Mouse (Mus musculus): ENCODE results near the gene Dlx3. TPM values are rescaled to one million over a fixed set of nuclear protein-coding genes. Genes with fewer than 3 reads are reported as not detected.

The Dlx3 gene
- total RNA-seq, 2 experiments from 2014 or later = not detected

GRCm38 (mm10) chr11:95118505-95118904 lies 1.4 kb upstream of the Dlx3 start:
- intact Hi-C loops (cut with DNase I) = loop anchor here (2.0 kb wide), 1 partner anchor 402 kb away; no protein-coding TSS in a partner anchor

GRCm38 (mm10) chr11:95120633-95121020 lies 708 bp downstream of the Dlx3 start:
- intact Hi-C loops (cut with DNase I) = no loop called here

More at GRCm38 (mm10) chr11:95118505-95118904, 1.4 kb upstream of the Dlx3 start:
- peak; percentile 74 to 90 for DNase-seq

GRCm38 (mm10) chr11:95121161-95122099 lies 1.5 kb downstream of the Dlx3 start:
- intact Hi-C loops (cut with DNase I) = no loop called here
- DNase-seq = no peak

More at GRCm38 (mm10) chr11:95120633-95121020, 708 bp downstream of the Dlx3 start:
- no peak for DNase-seq

GRCm38 (mm10) chr11:95122100-95122489 lies 2.2 kb downstream of the Dlx3 start:
- no peak for DNase-seq
- intact Hi-C loops (cut with DNase I) = no loop called here

GRCm38 (mm10) chr11:95125366-95125948 lies 5.5 kb downstream of the Dlx3 start:
- no peak for DNase-seq
- intact Hi-C loops (cut with DNase I) = no loop called here

- DNase-seq = no peak
- intact Hi-C loops (cut with DNase I) = no loop called here
These were observed 6.6 kb downstream of the Dlx3 start for GRCm38 (mm10) chr11:95126272-95127245.

GRCm38 (mm10) chr11:95128359-95128758 lies 8.4 kb downstream of the Dlx3 start:
- intact Hi-C loops (cut with DNase I) = no loop called here
- DNase-seq = no peak

GRCm38 (mm10) chr11:95130668-95131252 lies 10.8 kb downstream of the Dlx3 start:
- no peak for DNase-seq
- intact Hi-C loops (cut with DNase I) = loop anchor here (5.0 kb wide), 1 partner anchor 72 kb away; no protein-coding TSS in a partner anchor

- no peak for DNase-seq
- intact Hi-C loops (cut with DNase I) = loop anchor here (5.0 kb wide), 1 partner anchor 69 kb away; no protein-coding TSS in a partner anchor
These were observed 13.4 kb downstream of the Dlx3 start for GRCm38 (mm10) chr11:95133321-95133720.

- no peak for DNase-seq
- intact Hi-C loops (cut with DNase I) = no loop called here
These were observed 17.4 kb downstream of the Dlx3 start for GRCm38 (mm10) chr11:95137281-95137680.

- intact Hi-C loops (cut with DNase I) = no loop called here
- no peak for DNase-seq
These were observed 20.0 kb downstream of the Dlx3 start for GRCm38 (mm10) chr11:95139871-95140270.

- intact Hi-C loops (cut with DNase I) = no loop called here
- no peak for DNase-seq
These were observed 22.3 kb downstream of the Dlx3 start for GRCm38 (mm10) chr11:95142258-95142657.

- DNase-seq = peak; percentile 48 to 53
- intact Hi-C loops (cut with DNase I) = no loop called here
These were observed 23.2 kb downstream of the Dlx3 start for GRCm38 (mm10) chr11:95142980-95143575.

- DNase-seq = no peak
These were observed 23.7 kb downstream of the Dlx3 start for GRCm38 (mm10) chr11:95143663-95144062.

GRCm38 (mm10) chr11:95144091-95144945 lies 24.4 kb downstream of the Dlx3 start:
- intact Hi-C loops (cut with DNase I) = no loop called here
- no peak for DNase-seq

More at GRCm38 (mm10) chr11:95143663-95144062, 23.7 kb downstream of the Dlx3 start:
- intact Hi-C loops (cut with DNase I) = no loop called here

GRCm38 (mm10) chr11:95144946-95145483 lies 25.1 kb downstream of the Dlx3 start:
- DNase-seq = no peak
- intact Hi-C loops (cut with DNase I) = no loop called here

GRCm38 (mm10) chr11:95145851-95146403 lies 26.0 kb downstream of the Dlx3 start, which contains the start of gene Dlx4:
TSS of gene Dlx4 (minus strand) at chr11:95146263.
- DNase-seq = peak; percentile 38 to 48
- intact Hi-C loops (cut with DNase I) = no loop called here

GRCm38 (mm10) chr11:95148754-95149153 lies 28.8 kb downstream of the Dlx3 start:
- intact Hi-C loops (cut with DNase I) = no loop called here
- DNase-seq = no peak

Measured in heart, postnatal 10 days (tissue).